Mouse (Mus musculus) ES-E14 (cell line): ENCODE measurements at regions not wholly inside any gene's neighbourhood (a gene's known extent, or its start where the extent isn't known, plus 50 kb on each side); places are given as distances from the start of the nearest gene placed in this dataset.

Experiments used
- CHD2 ChIP-seq: IDR thresholded peaks from 2 replicates; pipeline ENCODE4 v1.6.1; 2014; ENCODE audit warnings: mild to moderate bottlenecking, low read depth, low read length, inconsistent platforms
- HCFC1 ChIP-seq: IDR thresholded peaks from 2 replicates; pipeline ENCODE4 v1.6.1; 2012; ENCODE audit warnings: low read length, inconsistent platforms, borderline replicate concordance; ENCODE audit not compliant: insufficient read depth
- MAFK ChIP-seq: IDR thresholded peaks from 2 replicates; pipeline ENCODE4 v1.6.1; 2014; ENCODE audit warnings: mild to moderate bottlenecking, low read depth, low read length, inconsistent platforms; ENCODE audit not compliant: insufficient read depth
- ZC3H11A ChIP-seq: IDR thresholded peaks from 2 replicates; pipeline ENCODE4 v1.6.1; 2012; ENCODE audit warnings: low read depth, mild to moderate bottlenecking, inconsistent platforms, low read length, borderline replicate concordance

DNA sequence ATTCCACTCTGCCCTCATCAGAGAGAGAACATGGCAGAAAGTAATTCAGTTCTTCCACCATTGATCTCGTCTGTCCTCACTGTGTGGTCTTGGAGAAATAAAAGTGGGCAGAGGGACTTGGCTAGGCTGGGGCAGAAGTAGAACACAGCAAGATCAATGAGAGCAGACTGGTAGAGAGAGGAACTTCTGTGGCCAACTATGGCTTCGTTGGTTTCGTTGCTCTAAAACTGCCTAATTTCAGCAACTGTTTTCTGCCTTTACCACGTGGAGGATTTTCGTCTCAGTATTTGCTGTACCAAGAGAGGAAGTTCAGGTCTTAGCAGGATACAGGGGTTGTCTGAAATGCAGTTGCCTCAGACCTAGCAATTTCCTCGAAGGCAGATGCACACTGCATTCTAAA lies 63.4 kb upstream of the Wdr11 start:
- TF ChIP-seq MAFK (no peak), HCFC1 (no peak), CHD2 (no peak), ZC3H11A (no peak)
